Mouse (Mus musculus) c-Kit-negative CD71-positive TER-119-positive erythroid progenitor cells, embryonic 14.5 days (primary cell): ENCODE results near the gene S100a4.

Experiments
- DNase-seq: peaks from one replicate; pipeline ENCODE4 v3.0.0-alpha.2; 2013; ENCODE audit warnings: low read depth, low spot score

The S100a4 gene

GRCm38 (mm10) chr3:90600036-90600435, 3.5 kb upstream of the S100a4 start:
- no peak for DNase-seq

GRCm38 (mm10) chr3:90600458-90601195, 2.9 kb upstream of the S100a4 start:
- DNase-seq: no peak

GRCm38 (mm10) chr3:90601486-90602110, 2.0 kb upstream of the S100a4 start, which contains the start of gene Gm42674:
Gene Gm42674 (plus strand): TSS chr3:90601904.
- DNase-seq: no peak

GRCm38 (mm10) chr3:90604416-90604815, 845 bp downstream of the S100a4 start:
- no peak for DNase-seq

- DNase-seq: no peak
Measured at GRCm38 (mm10) chr3:90605049-90605448, 1.5 kb downstream of the S100a4 start.

GRCm38 (mm10) chr3:90605736-90606135, 2.2 kb downstream of the S100a4 start:
- DNase-seq: no peak

- DNase-seq: no peak
Measured at GRCm38 (mm10) chr3:90606185-90606584, 2.6 kb downstream of the S100a4 start.

GRCm38 (mm10) chr3:90607361-90607760, 3.8 kb downstream of the S100a4 start:
- DNase-seq: no peak

- DNase-seq: no peak
Measured at GRCm38 (mm10) chr3:90608223-90608622, 4.7 kb downstream of the S100a4 start, which contains the start of gene S100a5. Gene S100a5 (plus strand): TSS chr3:90608523.

- DNase-seq: no peak
Measured at GRCm38 (mm10) chr3:90609102-90609501, 5.5 kb downstream of the S100a4 start.

- DNase-seq: no peak
Measured at GRCm38 (mm10) chr3:90611494-90611893, 7.9 kb downstream of the S100a4 start.

- DNase-seq: no peak
Measured at GRCm38 (mm10) chr3:90612061-90612460, 8.5 kb downstream of the S100a4 start.

- no peak for DNase-seq
Measured at GRCm38 (mm10) chr3:90612728-90613291, 9.2 kb downstream of the S100a4 start, which contains the start of gene S100a6. Gene S100a6 (plus strand): TSS chr3:90612882.

GRCm38 (mm10) chr3:90613461-90614147, 10.0 kb downstream of the S100a4 start:
- DNase-seq: no peak

- no peak for DNase-seq
Measured at GRCm38 (mm10) chr3:90614148-90614530, 10.6 kb downstream of the S100a4 start.

- DNase-seq: no peak
Measured at GRCm38 (mm10) chr3:90614611-90615251, 11.2 kb downstream of the S100a4 start.

- no peak for DNase-seq
Measured at GRCm38 (mm10) chr3:90615415-90615814, 11.8 kb downstream of the S100a4 start.

- DNase-seq: no peak
Measured at GRCm38 (mm10) chr3:90615911-90616310, 12.3 kb downstream of the S100a4 start.

- DNase-seq: no peak
Measured at GRCm38 (mm10) chr3:90617586-90617985, 14.0 kb downstream of the S100a4 start.

GRCm38 (mm10) chr3:90621552-90621951, 18.0 kb downstream of the S100a4 start:
- no peak for DNase-seq

GRCm38 (mm10) chr3:90623435-90624071, 20.0 kb downstream of the S100a4 start:
- no peak for DNase-seq
